Mouse (Mus musculus) R1 (cell line): ENCODE results near the gene Racgap1.
A peak's percentile ranks its signal among the peaks of the same experiment; 100 is the strongest.

Source experiments
- DNase-seq: peaks from one replicate; pipeline ENCODE4 v3.0.0-alpha.2; 2018; ENCODE audit warnings: low read depth, low spot score

The Racgap1 gene

GRCm38 (mm10) chr15:99619821-99620220 lies 31.6 kb downstream of the Racgap1 start:
- DNase-seq: no peak

DNA sequence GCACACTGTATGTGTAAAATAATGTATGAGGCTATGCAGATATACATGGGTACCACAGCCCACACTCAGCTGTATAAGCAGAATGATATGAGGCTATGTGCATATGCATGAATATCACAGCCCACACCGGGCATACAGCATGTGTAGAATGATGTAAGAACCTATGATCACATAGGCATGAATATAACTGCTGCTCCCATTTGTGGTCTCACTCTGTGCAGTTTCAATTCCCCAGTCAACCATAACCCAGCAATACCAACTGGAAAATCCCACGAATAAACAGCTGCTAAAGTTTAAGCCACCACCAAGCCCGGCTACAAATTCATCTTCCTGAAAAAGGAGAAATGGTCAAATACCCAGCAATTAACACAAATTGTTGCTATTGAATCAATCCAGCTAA lies 32.9 kb downstream of the Racgap1 start:
- no peak for DNase-seq

- no peak for DNase-seq
These were observed 36.2 kb downstream of the Racgap1 start for GRCm38 (mm10) chr15:99615246-99615645.

DNA sequence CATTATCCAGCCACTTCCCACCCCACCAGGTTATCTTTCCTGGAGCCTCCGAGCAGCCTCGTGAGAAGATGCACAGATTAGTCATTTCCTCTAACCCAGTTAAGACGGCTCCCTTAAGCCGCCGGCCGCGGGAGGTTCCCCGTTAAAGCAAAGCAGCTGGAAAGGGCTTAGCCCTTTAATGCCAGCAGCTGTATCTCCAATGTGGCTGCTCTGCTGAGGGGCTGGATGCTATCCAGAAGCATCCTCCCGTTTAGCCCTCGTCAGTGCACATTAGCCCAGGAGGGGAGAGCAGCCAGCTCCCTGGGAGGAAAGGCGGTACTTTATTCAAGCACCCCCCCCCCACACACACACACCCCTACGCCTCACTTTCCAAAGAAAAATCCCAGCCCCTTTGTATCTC lies 36.7 kb downstream of the Racgap1 start:
- DNase-seq: no peak

DNA sequence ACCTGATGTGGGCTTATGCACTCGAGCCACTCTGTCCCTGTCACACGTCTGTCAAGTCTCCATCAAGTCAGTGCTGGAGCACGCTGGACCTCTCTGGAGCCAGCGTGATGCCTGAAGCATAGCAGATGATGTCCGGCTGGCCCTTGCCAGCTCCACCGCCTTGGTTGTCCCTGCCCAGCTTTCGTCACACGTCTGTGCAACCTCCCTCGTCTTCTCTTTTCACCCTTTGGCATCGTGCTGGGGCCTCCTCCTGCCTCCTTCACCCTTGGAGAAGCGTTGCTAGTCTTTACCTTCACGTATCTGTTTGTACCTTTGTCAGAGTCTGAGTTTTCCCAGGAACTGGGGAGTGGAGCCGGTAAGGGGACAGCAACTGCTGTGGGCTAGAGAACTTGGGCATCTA lies 37.2 kb downstream of the Racgap1 start:
- no peak for DNase-seq

GRCm38 (mm10) chr15:99611563-99611962 lies 39.9 kb downstream of the Racgap1 start:
- DNase-seq: no peak

DNA sequence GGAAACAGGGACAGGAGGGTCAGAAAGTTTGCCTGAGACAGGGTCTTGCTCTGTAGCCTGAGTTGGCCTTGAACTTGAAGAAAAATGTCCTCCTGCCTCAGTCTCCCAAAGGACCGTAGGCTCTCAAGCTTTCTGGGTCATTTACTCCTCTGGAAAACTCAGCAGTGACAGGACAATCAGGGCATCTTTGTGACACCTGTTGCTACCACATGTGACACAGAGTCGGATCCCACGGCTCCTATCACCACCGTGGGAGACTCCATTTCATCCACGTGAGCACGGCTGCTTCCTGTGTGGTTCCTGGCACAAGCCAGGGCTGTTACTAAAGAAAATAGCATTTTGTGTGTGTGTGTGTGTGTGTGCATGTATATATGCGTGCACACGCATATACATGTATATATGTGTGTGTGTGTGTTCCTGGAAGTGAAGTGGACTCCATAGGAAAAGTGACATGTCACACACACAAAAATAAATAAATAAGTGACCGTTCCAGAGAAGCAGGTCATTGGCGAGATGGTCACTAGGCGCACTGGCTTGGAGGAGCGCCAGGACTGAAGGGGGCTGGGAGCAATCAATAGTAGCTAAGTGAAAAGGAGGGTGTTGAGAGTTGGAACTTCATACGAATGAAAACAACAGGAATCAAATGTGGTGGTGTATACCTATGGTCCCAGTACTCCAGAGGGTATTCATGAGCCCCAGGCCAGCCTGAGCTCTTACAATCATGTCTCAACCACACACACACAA lies 42.9 kb downstream of the Racgap1 start:
- DNase-seq: no peak

DNA sequence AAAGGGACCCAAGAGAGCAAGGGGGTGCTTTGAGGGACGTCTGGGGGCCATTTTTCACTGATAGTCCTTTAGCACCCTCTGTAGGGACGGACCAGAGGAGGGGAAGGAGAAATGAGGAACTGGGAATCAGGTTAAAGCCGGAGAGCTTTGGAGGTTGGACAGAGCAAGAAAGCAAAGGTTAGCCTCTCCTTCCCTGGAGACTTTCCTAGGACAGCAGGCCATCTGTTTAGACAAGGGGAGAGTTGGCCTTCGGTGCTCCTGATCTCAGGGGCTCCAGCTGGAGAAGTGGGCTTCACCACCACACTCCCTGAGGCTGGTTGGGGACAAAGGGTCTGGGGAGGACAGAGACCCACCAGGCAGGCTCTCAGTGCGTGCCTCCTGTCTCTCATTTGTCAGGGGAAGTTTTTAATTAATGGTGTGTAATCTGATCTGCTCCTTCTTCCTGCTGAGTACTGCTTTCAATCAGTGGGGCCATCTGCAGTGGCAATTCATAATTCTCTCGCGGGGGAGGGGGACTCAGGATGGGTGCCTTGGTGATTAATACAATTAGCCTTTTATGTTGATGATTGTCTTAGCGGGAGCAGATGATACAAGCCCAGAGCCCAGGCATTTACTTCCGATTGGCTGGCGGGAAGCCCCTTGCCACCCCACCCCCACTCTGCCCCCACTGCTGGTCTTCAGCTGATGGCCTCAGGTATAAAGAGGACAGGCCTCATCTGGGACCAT lies 43.9 kb downstream of the Racgap1 start:
- no peak for DNase-seq

- DNase-seq: no peak
These were observed 44.9 kb downstream of the Racgap1 start for GRCm38 (mm10) chr15:99606515-99606914.

DNA sequence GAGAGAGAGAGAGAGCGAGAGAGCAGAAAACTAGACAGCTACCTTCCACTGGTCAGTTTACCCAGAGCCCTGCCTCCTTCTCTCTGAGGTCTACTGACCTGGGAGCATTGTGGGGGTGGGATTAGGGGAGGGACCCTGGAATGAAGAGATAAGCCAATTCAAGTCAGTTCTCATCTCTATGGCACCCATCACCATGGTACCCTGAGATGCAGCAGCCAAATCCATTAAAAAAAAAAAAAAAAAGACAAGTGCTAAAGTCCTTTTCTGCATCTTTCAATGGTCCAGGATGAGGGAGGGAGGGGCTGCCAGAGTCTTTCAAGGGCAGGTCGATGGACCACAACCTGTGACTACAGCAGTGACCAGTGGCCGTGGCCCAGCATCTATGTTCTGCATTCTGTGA lies 45.9 kb downstream of the Racgap1 start:
- DNase-seq: no peak

DNA sequence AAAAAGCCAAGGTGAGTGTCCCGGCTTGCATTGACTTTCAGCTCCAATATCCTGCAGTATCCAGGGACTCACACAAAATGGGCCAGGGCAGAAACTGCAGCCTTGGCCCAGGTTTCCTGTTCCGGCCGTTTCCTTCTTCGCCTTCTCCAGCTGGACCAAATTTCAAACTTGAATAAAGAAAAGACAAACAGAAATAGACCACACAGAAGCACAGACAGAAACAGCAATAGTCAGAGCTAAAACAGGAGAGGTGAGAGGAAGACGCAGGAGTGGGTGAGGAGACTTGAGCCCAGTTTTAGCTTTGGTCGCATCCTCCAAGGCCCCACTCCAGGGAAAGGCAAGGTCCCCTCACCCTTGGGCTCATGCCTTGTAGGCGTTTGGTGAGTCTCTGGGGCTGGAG lies 48.2 kb downstream of the Racgap1 start:
- DNase-seq: no peak

GRCm38 (mm10) chr15:99602206-99602820 lies 49.1 kb downstream of the Racgap1 start:
- no peak for DNase-seq

GRCm38 (mm10) chr15:99601823-99602120 lies 49.7 kb downstream of the Racgap1 start:
- no peak for DNase-seq

- no peak for DNase-seq
These were observed 50.3 kb downstream of the Racgap1 start, which contains the start of gene Aqp6 for GRCm38 (mm10) chr15:99600986-99601822. Gene Aqp6, plus strand, starts transcription at chr15:99601400.

DNA sequence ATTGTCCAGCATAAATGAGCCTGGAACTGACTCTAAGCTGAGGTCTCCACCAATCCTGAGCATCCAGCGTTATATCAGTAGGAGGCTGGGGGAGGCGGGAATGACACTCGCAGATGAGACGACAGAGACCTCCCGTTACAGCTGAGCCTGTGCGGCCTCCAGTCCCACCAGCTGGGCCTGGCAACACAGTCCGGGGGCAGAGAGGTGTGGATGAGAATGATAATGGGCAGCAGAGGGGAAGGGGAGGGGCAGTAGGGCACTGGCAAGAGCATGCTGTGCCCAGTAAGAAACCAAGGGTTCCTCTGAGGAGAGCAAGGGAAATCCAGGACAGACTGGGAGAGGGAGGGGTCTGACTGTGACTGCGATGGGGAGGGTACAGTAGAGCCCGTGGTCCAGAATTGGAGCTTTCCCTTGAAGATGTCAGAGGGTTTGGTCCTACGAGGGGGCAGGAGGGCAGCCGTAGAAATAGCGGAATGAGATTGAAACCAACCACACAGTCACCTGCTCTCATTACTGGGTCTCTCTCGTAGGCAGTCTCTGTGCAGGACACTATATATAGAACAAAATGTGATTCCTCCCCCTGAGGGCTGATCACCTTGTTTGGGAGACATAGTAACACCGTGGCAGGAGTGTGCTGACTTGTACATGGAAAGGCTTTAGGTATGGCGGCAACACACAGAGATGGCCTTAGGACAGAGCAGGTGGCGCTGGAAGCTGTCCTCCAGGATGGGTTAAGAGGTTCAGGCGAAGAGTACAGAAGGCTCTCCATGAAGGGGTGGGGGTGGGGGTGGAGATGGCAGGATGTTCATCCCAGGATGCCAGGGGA lies 52.0 kb downstream of the Racgap1 start:
- no peak for DNase-seq

- no peak for DNase-seq
These were observed 53.9 kb downstream of the Racgap1 start for GRCm38 (mm10) chr15:99597596-99597995.

GRCm38 (mm10) chr15:99596841-99597240 lies 54.6 kb downstream of the Racgap1 start:
- DNase-seq: no peak

- peak; percentile 91 for DNase-seq
These were observed 55.3 kb downstream of the Racgap1 start for GRCm38 (mm10) chr15:99596056-99596687.

DNA sequence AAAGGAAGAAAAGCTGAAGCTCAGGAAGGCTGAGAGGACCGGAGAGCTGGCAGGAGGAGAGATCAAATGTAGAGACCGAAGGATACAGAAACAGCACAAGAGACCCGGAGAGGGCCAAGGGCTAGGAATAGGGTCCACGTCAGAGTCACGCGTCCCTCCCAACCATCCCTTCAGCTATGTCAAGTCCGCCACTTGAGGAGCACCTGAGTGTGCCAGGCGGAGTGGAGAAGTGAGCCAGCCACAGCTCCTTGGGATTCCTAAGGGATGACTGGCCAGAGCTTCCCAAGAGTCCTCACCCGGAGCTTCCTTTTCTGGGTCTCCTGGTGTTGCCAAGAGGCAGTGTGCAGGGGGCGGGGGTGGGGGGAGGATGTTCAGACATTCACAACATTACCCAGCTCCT lies 56.5 kb downstream of the Racgap1 start:
- DNase-seq: no peak

DNA sequence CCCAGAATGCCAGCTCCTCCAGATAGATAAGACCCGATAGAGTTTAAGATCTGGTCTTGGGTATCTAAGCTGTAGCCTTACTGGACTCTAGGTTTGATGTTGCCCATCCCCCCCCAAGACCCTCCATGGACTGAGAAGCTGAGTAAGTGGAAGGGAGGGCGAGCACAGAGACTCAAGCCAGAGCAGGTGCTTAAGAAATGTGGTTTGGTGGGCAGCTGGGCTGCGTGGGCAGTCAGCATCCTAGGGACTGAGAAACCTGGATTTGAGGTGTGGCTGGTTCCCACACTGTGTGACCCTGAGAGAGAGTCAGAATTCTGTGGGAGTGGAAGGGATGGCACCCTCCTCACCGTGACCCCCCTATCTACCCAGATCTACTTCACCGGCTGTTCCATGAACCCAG lies 58.6 kb downstream of the Racgap1 start:
- DNase-seq: no peak

DNA sequence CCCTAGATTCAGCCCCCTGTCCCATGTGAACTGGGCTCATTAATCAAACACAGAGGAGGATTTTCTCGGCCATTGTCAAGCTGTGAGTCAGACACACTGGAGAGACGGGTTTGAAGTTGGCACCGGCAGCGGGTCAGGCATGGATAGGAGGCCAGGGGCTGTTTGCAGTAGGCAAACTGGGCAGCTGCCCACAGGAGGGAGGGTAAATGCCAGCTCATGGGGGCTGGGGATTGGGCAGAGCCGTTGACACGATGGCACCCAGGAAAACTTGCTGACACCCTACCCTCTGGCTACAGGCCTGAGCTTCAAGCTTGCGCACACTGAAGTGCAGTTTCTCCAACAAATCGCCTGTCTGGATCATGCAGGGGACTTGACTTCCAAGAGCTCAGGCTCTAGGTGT lies 59.3 kb downstream of the Racgap1 start:
- DNase-seq: no peak
